Mouse (Mus musculus) ES-E14 (cell line): ENCODE data around the gene AC124502.3.

Source experiments
- MAFK ChIP-seq: IDR thresholded peaks from 2 replicates; pipeline ENCODE4 v1.6.1; 2014; ENCODE audit warnings: mild to moderate bottlenecking, low read depth, low read length, inconsistent platforms; ENCODE audit not compliant: insufficient read depth
- ZC3H11A ChIP-seq: IDR thresholded peaks from 2 replicates; pipeline ENCODE4 v1.6.1; 2012; ENCODE audit warnings: low read depth, mild to moderate bottlenecking, inconsistent platforms, low read length, borderline replicate concordance

GRCm38 (mm10) chr19:5094746-5095417 is 56.2 kb downstream of the AC124502.3 start:
- TF ChIP-seq MAFK (no peak), ZC3H11A (no peak)
